Mouse (Mus musculus): ENCODE data around the gene Klc1. TPM values are rescaled to one million over a fixed set of nuclear protein-coding genes. Genes with fewer than 3 reads are reported as not detected.

Klc1 gene
- polyA plus RNA-seq, 2 experiments from 2014 or later: 17.8 to 20.6 TPM

DNA sequence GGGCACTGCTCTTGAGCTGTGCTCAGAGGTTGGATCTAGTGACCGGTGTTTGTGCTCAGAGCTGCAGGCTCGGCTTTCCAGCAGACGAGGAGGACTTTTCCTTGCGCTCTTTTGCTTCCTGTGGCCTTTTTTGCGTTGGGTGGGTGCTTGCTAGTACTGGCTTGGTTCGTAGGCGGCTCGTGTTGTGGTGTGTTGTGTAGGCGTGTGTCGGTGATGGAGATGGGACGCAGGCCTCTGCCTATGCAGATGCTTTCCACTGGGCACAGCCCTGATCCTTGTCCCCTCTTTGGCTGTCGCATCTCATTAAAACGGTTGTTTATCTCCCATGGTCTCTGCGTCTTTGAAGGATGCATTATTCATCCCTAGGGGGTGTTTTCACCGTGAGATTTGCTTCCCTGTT is 16.2 kb downstream of the Klc1 start:
- no peak for ATAC-seq

DNA sequence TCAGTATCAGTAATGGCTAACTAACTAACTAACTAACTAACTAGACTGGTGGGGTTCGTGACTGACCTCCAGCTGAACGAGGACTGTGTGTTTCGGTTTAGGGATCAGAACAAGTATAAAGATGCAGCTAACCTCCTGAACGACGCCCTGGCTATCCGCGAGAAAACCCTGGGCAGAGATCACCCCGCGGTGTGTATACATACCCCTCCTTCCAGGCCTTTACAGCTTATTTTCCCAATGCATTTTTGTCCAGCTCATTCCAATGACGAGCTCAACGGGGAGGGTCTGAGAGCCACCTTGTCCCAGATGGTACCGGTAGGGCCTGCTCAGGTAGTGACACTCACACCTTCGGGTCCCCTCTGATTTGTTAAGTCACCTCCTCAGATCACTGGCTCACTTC is 19.3 kb downstream of the Klc1 start:
- no peak for ATAC-seq

DNA sequence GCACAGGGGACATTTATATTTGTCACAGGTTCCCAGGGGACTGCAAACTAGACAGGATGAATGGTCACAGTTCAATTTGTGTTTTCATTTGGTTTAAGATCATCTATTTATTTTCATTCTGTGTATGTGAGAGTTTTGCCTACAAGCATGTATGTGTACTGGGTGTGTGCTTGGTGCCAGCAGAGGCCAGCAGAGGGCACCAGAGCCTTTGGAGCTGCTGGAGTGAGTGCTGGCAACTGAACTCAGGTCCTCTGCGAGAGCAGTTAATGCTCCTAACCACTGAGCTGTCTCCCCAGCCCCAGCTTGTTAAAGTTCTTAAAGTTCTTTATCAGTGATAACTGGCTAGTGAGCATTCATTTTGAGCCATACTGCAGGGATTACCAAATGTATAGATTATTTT is 20.9 kb downstream of the Klc1 start:
- ATAC-seq: no peak

- ATAC-seq: no peak
Observed at GRCm38 (mm10) chr12:111785174-111785573, 26.5 kb downstream of the Klc1 start.

GRCm38 (mm10) chr12:111787015-111787414 is 28.4 kb downstream of the Klc1 start:
- no peak for ATAC-seq

DNA sequence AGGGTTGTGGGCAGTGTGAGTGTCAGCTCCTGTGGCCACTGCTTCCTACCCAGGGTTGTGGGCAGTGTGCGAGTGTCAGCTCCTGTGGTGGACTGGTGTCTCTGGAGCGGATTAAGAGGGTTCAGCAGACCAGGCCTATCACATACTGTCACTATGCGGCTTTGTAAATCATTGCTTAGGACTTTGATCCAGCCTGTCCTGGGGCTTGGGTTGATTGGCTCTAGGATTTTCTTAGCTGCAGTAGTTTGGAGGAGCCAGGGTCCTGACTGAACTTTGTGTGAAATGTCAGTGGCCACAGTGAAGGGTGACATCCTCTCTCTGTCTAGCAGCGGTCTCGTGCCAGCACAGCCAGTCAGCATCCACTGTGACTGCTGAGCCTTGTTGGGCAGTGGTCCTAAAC is 31.4 kb downstream of the Klc1 start:
- no peak for ATAC-seq

DNA sequence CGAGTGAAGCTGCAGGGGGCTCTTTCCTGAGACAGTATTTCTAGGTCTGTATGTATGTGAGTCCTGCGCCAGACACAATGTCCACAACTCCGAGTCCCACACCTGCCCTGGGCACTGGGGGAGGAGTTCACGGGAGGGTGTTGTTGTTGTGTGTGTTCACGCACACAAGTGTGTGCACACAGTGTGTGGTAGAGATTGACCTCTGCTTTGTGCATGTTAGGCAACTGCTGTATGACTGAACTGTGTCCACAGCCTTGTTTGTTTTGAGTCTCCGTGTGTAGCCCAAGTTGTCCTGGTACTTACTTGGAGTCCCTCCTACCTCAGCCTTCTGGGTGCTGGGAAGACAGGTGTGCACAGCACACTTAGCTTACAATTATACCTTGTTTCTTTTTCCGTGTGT is 32.0 kb downstream of the Klc1 start:
- ATAC-seq: no peak

- no peak for ATAC-seq
Observed at GRCm38 (mm10) chr12:111791474-111792104, 32.9 kb downstream of the Klc1 start.

DNA sequence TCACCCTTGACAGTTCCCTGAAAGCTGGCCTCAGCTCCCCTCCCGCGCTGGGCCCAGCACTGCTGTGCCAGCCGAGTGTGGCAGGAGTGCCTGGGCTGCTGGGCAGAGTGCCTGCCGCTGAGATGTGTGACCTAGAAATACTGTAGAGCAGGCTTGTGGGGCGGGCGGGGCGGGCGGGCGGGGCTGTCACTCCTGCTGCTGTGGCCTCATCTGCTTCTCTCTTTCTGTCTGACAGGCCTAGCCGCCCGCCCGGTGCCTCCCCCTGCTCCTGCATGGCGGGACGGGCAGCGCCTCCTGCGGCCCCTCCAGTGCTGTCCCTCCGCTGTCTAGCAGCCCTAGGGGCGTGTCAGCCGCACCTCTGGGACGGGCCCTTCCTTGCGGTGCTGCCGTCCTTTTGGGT is 35.5 kb downstream of the Klc1 start:
- ATAC-seq: no peak

- no peak for ATAC-seq
Observed at GRCm38 (mm10) chr12:111794526-111795179, 36.0 kb downstream of the Klc1 start.

- ATAC-seq: no peak
Observed at GRCm38 (mm10) chr12:111795180-111795895, 36.7 kb downstream of the Klc1 start.

GRCm38 (mm10) chr12:111797251-111797650 is 38.6 kb downstream of the Klc1 start:
- ATAC-seq: no peak

- ATAC-seq: no peak
Observed at GRCm38 (mm10) chr12:111798493-111798892, 39.8 kb downstream of the Klc1 start.

DNA sequence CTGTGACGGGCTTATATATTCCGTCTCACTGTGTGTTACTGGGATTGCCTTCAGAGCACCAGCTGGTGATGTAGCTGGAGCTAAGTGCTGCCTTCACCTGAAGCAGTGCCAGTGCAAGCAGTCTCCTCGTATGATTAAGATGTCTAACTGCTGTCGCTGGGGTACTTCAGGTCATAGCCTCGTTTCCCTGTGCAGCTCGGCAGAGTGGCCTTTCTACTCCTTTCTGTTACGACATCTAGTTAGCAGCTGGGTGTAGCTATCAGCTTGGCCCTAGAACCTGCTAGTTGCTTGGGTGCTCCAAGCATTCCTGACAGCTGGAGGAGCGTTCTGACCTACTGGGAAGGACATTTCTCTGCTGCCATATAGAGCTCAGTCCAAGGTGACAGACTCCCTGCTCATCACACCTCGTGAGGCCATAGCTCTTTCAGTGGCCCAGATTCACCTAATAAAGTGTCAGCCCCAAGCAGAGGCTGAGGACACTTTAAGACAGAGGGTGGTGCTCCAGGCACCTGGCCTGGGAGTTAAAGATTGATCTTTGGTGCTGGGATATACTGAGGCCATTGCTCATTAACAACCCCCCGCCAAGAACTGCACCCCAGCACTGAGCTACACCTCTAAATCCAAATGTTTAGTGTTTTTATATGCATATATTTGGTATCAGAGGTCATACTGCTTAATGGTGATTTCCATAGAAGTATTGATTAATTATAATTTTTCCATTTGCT is 42.0 kb downstream of the Klc1 start:
- ATAC-seq: no peak

- ATAC-seq: no peak
Observed at GRCm38 (mm10) chr12:111803538-111803937, 44.9 kb downstream of the Klc1 start.

GRCm38 (mm10) chr12:111808775-111809174 is 50.1 kb downstream of the Klc1 start:
- no peak for ATAC-seq

DNA sequence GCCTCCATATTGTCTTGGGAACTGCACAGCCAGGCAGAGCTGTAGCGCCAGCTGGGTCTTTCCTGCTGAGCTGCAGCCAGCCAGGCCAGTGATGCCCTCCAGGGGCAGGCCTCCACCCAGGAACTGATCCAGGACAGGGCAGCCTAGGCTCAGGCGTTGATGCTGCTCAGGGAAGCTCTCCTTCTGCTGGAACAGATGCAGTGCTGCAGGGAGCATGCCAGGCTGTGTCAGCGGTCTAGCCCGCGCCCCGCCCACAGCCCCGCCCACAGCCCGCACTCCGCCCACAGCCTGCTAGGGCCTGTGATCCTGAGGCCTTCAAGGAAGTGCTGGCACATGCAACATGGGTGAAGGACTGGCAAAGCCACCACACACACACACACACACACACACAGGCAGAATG is 51.1 kb downstream of the Klc1 start:
- ATAC-seq: no peak

DNA sequence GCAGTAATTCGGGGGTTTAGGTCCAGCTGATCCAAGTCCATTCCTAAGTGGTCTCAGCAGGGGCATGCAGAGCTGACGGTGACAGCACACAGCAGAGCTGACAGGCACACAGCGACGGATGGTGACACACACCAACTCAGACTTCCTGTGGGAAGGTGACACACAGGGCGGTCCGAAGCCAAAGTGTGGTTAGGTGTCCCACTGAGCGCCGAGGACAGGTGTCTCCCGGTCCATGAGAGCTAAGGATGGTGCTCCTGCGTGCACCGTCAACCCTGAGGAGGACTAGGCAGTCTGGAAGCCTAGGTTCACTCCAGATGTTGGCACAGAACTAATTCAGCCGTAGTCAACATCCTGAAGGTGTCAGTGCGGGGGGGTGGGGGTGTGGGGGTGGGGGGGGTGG is 53.4 kb downstream of the Klc1 start:
- no peak for ATAC-seq

DNA sequence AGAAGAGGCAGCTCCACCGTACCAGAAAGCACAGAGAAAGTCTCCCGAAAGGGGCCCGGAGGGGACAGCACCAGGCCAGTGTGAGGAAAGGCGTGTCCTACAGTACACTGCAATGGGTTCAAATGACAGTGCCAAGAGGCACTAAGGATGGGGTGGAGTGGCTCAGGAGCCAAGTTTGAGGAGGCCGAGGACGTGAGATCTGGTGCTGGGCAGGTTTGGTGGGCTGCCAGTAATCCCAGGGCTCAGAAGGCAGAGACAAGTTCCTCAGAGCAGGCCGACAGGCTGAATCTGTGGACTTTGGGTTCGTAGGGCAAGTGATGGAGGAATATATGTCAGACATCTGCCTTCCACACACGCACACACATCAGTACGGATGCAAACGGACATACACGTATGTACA is 54.0 kb downstream of the Klc1 start:
- no peak for ATAC-seq

GRCm38 (mm10) chr12:111813111-111813765 is 54.6 kb downstream of the Klc1 start:
- ATAC-seq: peak; percentile 11

GRCm38 (mm10) chr12:111813766-111814617 is 55.3 kb downstream of the Klc1 start, which contains the start of the genes Xrcc3 and Zfyve21:
Gene Xrcc3, minus strand, starts transcription at chr12:111813873.
Gene Zfyve21, plus strand, starts transcription at chr12:111814170.
- ATAC-seq: peak; percentile 96
